Mouse (Mus musculus): ENCODE data around the gene Sema4g.

DNA sequence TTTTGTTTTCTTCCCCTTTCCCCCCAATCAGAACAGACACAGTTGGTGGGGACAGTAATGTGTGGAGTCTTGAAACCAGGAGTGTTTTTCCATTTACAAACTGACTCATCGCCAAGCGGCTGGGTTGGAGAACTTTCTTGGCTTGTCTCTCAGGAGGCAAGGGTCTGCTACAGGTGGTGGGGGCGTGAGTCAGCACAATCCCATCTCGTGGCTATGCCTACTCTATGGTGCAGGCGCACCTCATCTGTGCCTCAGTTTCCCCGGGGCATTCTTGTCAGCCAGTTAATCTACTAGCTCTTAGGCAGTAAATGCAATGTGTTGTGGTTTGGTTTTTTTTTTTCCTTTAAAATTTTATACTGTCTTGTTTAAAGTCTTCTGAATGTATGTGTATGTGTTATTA, 5.5 kb upstream of the Sema4g start:
- TF ChIP-seq CTCF (conservative IDR thresholded peaks at IDR 0.05; ENCODE audit: low read length) (no peak), POU5F1 (IDR thresholded peaks at IDR 0.05; ENCODE audit: borderline replicate concordance, low read length) (no peak), NANOG (IDR thresholded peaks at IDR 0.05; ENCODE audit: borderline replicate concordance, low read length) (no peak)
